Mouse (Mus musculus) spleen, adult 2 months (tissue): ENCODE measurements around the gene Sars. TPM values are rescaled to one million over a fixed set of nuclear protein-coding genes. Genes with fewer than 3 reads are reported as not detected.

Experiments
- DNase-seq, 2 experiments: peaks; one replicate each; pipeline versions ENCODE4 v3.0.0 to v3.0.0-alpha.2; 2012 to 2021; ENCODE audit warnings: low spot score in 2 of 2, low read depth in 1 of 2
- H3K27ac ChIP-seq: fragments of 200-500 bp; 2 replicates; pipeline ENCODE4 v1.5.1; 2012; ENCODE audit warnings: low read length, inconsistent platforms; ENCODE audit not compliant: insufficient read depth
- H3K27me3 ChIP-seq: fragments of 200-500 bp; 2 replicates; pipeline ENCODE4 v1.6.1; 2012; ENCODE audit warnings: mild to moderate bottlenecking, moderate library complexity, low read length, inconsistent platforms; ENCODE audit not compliant: control insufficient read depth, insufficient read depth
- H3K36me3 ChIP-seq: fragments of 200-500 bp; 2 replicates; pipeline ENCODE4 v1.6.1; 2012; ENCODE audit warnings: mild to moderate bottlenecking, low read length, inconsistent platforms; ENCODE audit not compliant: control insufficient read depth, insufficient read depth
- H3K4me1 ChIP-seq: fragments of 200-500 bp; 2 replicates; pipeline ENCODE4 v1.6.1; 2011; ENCODE audit warnings: inconsistent platforms; ENCODE audit not compliant: control insufficient read depth, insufficient read depth, insufficient read length
- H3K4me3 ChIP-seq: fragments of 200-500 bp; 2 replicates; pipeline ENCODE4 v1.5.1; 2011; ENCODE audit warnings: mild to moderate bottlenecking, inconsistent platforms; ENCODE audit not compliant: insufficient read depth, insufficient read length; ENCODE audit errors: extremely low read depth
- CTCF ChIP-seq: fragments of 200-500 bp; IDR thresholded peaks from 2 replicates; pipeline ENCODE4 v1.5.1; 2011; ENCODE audit warnings: mild to moderate bottlenecking, inconsistent platforms; ENCODE audit not compliant: insufficient read depth, insufficient read length, insufficient replicate concordance; ENCODE audit errors: extremely low read depth
- POLR2A ChIP-seq: fragments of 200-500 bp; IDR thresholded peaks from 2 replicates; pipeline ENCODE4 v1.6.1; 2011; ENCODE audit warnings: low read depth, low read length, inconsistent platforms
- WGBS: fragments of 180-500 bp; shearing (Covaris S2); methylation state at CpG from one replicate; pipeline ENCODE4 v1.1.7; 2018; 5-methylcytosine and 5-hydroxymethylcytosine counted together
- polyA plus RNA-seq: library from polyadenylated mRNA; depleted of rRNA; stranded (reverse); fragments of >200 nt; gene quantifications from 2 replicates; pipeline ENCODE4 v1.2.3, GENCODE M21; 2012

Sars gene
- polyA plus RNA-seq, 1 experiment = 22.2 TPM

- no peaks in the 10 kb centered on the region for H3K36me3 ChIP-seq
- DNase-seq = no peak
- H3K27ac ChIP-seq = no peak overlapping the region
- no peaks in the 10 kb centered on the region for H3K4me1 ChIP-seq
- TF ChIP-seq POLR2A (no peak), CTCF (no peak)
- H3K4me3 ChIP-seq = no peak overlapping the region
- H3K27me3 ChIP-seq = no peaks in the 10 kb centered on the region
- 93% methylated on average over 24 of the region's 24 CpGs for WGBS
These were observed 38.6 kb downstream of the Sars start for GRCm38 (mm10) chr3:108406306-108406885.

GRCm38 (mm10) chr3:108405536-108406305 is 39.3 kb downstream of the Sars start:
- no peak for DNase-seq
- Histone ChIP-seq H3K4me1 (no peaks in the 10 kb centered on the region), H3K27me3 (no peaks in the 10 kb centered on the region), H3K4me3 (no peak overlapping the region), H3K27ac (no peak overlapping the region), H3K36me3 (no peaks in the 10 kb centered on the region)
- no peak for TF ChIP-seq POLR2A
- no peak for TF ChIP-seq CTCF
- WGBS = 81% methylated on average over 14 of the region's 14 CpGs

GRCm38 (mm10) chr3:108402528-108402920 is 42.5 kb downstream of the Sars start:
- H3K4me3 ChIP-seq = no peak overlapping the region
- DNase-seq = no peak
- no peaks in the 10 kb centered on the region for H3K4me1 ChIP-seq
- H3K27ac ChIP-seq = no peak overlapping the region
- H3K27me3 ChIP-seq = no peaks in the 10 kb centered on the region
- TF ChIP-seq POLR2A (no peak), CTCF (no peak)
- WGBS = 93% methylated on average over 15 of the region's 15 CpGs
- H3K36me3 ChIP-seq = no peaks in the 10 kb centered on the region

- Histone ChIP-seq H3K4me1 (no peaks in the 10 kb centered on the region), H3K36me3 (no peaks in the 10 kb centered on the region), H3K4me3 (no peak overlapping the region)
These were observed 43.1 kb downstream of the Sars start for GRCm38 (mm10) chr3:108401692-108402527.

GRCm38 (mm10) chr3:108400442-108400841 is 44.6 kb downstream of the Sars start:
- H3K36me3 ChIP-seq = no peaks in the 10 kb centered on the region
- no peaks in the 10 kb centered on the region for H3K4me1 ChIP-seq
- no peak overlapping the region for H3K4me3 ChIP-seq
- H3K27ac ChIP-seq = no peak overlapping the region
- DNase-seq = no peak
- TF ChIP-seq POLR2A = no peak
- TF ChIP-seq CTCF = no peak
- WGBS = 88% methylated on average over 5 of the region's 5 CpGs
- H3K27me3 ChIP-seq = no peaks in the 10 kb centered on the region

More at GRCm38 (mm10) chr3:108401692-108402527, 43.1 kb downstream of the Sars start:
- DNase-seq = peak; percentile 88
- Histone ChIP-seq H3K27me3 (no peaks in the 10 kb centered on the region), H3K27ac (no peak overlapping the region)
- 38% methylated on average over 22 of the region's 22 CpGs for WGBS
- TF ChIP-seq CTCF (peak; percentile 81; the same call in 1 of the 2 replicates), POLR2A (no peak)

GRCm38 (mm10) chr3:108398281-108398680 is 46.7 kb downstream of the Sars start:
- WGBS = 88% methylated on average over 9 of the region's 9 CpGs
- TF ChIP-seq CTCF (no peak), POLR2A (no peak)
- no peaks in the 10 kb centered on the region for H3K27me3 ChIP-seq

More at GRCm38 (mm10) chr3:108398281-108398680, 46.7 kb downstream of the Sars start:
- Histone ChIP-seq H3K4me1 (no peaks in the 10 kb centered on the region), H3K4me3 (no peak overlapping the region), H3K36me3 (no peaks in the 10 kb centered on the region), H3K27ac (no peak overlapping the region)
- DNase-seq = no peak
